Mouse (Mus musculus) small intestine, adult 2 months (tissue): Measurements from ENCODE around the gene Clec2d. TPM values are rescaled to one million over a fixed set of nuclear protein-coding genes. Genes with fewer than 3 reads are reported as not detected.

Source experiments
- H3K27ac ChIP-seq: fragments of 200-500 bp; 2 replicates; pipeline ENCODE4 v1.5.1; 2012; ENCODE audit warnings: low read depth, low read length, control low read depth, inconsistent platforms; ENCODE audit not compliant: insufficient read depth
- H3K27me3 ChIP-seq: fragments of 200-500 bp; 2 replicates; pipeline ENCODE4 v1.6.1; 2012; ENCODE audit warnings: mild to moderate bottlenecking, moderate library complexity, low read length, inconsistent platforms; ENCODE audit not compliant: control insufficient read depth, insufficient read depth
- H3K36me3 ChIP-seq: fragments of 200-500 bp; 2 replicates; pipeline ENCODE4 v1.6.1; 2012; ENCODE audit warnings: mild to moderate bottlenecking, low read length, control low read depth, inconsistent platforms; ENCODE audit not compliant: control insufficient read depth, insufficient read depth
- H3K4me1 ChIP-seq: fragments of 200-500 bp; 2 replicates; pipeline ENCODE4 v1.6.1; 2012; ENCODE audit warnings: low read length, inconsistent platforms, mixed read lengths; ENCODE audit not compliant: control insufficient read depth, insufficient read depth, insufficient read length
- H3K4me3 ChIP-seq: fragments of 200-500 bp; 2 replicates; pipeline ENCODE4 v1.5.1; 2012; ENCODE audit warnings: low read depth, mild to moderate bottlenecking, control low read depth, inconsistent platforms, low read length, moderate library complexity
- CTCF ChIP-seq: fragments of 200-500 bp; IDR thresholded peaks from 2 replicates; pipeline ENCODE4 v1.5.1; 2012; ENCODE audit warnings: low read depth, mild to moderate bottlenecking, control low read depth, inconsistent platforms, low read length, moderate library complexity, mixed read lengths; ENCODE audit not compliant: insufficient replicate concordance, insufficient read length; ENCODE audit errors: extremely low read depth
- POLR2A ChIP-seq: fragments of 200-500 bp; IDR thresholded peaks from 2 replicates; pipeline ENCODE4 v1.6.1; 2012; ENCODE audit warnings: low read depth, mild to moderate bottlenecking, control low read depth, inconsistent platforms, low read length, moderate library complexity
- WGBS: fragments of 180-500 bp; shearing (Covaris S2); methylation state at CpG from one replicate; pipeline ENCODE4 v1.1.7; 2018; 5-methylcytosine and 5-hydroxymethylcytosine counted together
- polyA plus RNA-seq: library from polyadenylated mRNA; depleted of rRNA; stranded (reverse); fragments of >200 nt; gene quantifications from 2 replicates; pipeline ENCODE4 v1.2.3, GENCODE M21; 2012

Gene Clec2d
- polyA plus RNA-seq, 1 experiment: 20.9 TPM

- WGBS: 82% methylated on average over 3 of the region's 3 CpGs
- no peak overlapping the region for H3K4me3 ChIP-seq
- peaks cover 28% of the 10 kb centered on the region; the same call in 1 of the 2 replicates for H3K4me1 ChIP-seq
- TF ChIP-seq POLR2A: no peak
- TF ChIP-seq CTCF: no peak
- no peaks in the 10 kb centered on the region for H3K27me3 ChIP-seq
- peak overlapping the region; percentile 96 for H3K27ac ChIP-seq
- peaks cover 3% of the 10 kb centered on the region; the same call in 1 of the 2 replicates for H3K36me3 ChIP-seq
These were observed 36.4 kb downstream of the Clec2d start for GRCm38 (mm10) chr6:129216721-129217230.

GRCm38 (mm10) chr6:129218191-129218696 is 37.8 kb downstream of the Clec2d start:
- WGBS: 35% methylated on average over 5 of the region's 5 CpGs
- H3K4me3 ChIP-seq: no peak overlapping the region
- peak overlapping the region; percentile 75 for H3K27ac ChIP-seq

GRCm38 (mm10) chr6:129219897-129220517 is 39.6 kb downstream of the Clec2d start:
- Histone ChIP-seq H3K36me3 (peaks cover 5% of the 10 kb centered on the region; the same call in 1 of the 2 replicates), H3K27ac (peak overlapping the region; percentile 57; the same call in 1 of the 2 replicates), H3K27me3 (no peaks in the 10 kb centered on the region), H3K4me3 (no peak overlapping the region), H3K4me1 (peaks cover 27% of the 10 kb centered on the region)
- 45% methylated on average over 3 of the region's 3 CpGs for WGBS
- TF ChIP-seq CTCF (no peak), POLR2A (no peak)

More at GRCm38 (mm10) chr6:129218191-129218696, 37.8 kb downstream of the Clec2d start:
- H3K27me3 ChIP-seq: no peaks in the 10 kb centered on the region
- peaks cover 29% of the 10 kb centered on the region; the same call in 1 of the 2 replicates for H3K4me1 ChIP-seq
- peaks cover 3% of the 10 kb centered on the region; the same call in 1 of the 2 replicates for H3K36me3 ChIP-seq
- TF ChIP-seq CTCF (no peak), POLR2A (no peak)

- Histone ChIP-seq H3K4me3 (no peak overlapping the region), H3K27me3 (no peaks in the 10 kb centered on the region), H3K36me3 (peaks cover 4% of the 10 kb centered on the region; the same call in 1 of the 2 replicates), H3K27ac (no peak overlapping the region), H3K4me1 (peaks cover 18% of the 10 kb centered on the region)
- TF ChIP-seq POLR2A (no peak), CTCF (no peak)
- 91% methylated on average over 1 of the region's 1 CpGs for WGBS
These were observed 40.6 kb downstream of the Clec2d start for GRCm38 (mm10) chr6:129221053-129221452.

GRCm38 (mm10) chr6:129222188-129222800 is 41.9 kb downstream of the Clec2d start:
- Histone ChIP-seq H3K27ac (no peak overlapping the region), H3K4me1 (peaks cover 15% of the 10 kb centered on the region), H3K36me3 (peaks cover 13% of the 10 kb centered on the region), H3K4me3 (no peak overlapping the region), H3K27me3 (no peaks in the 10 kb centered on the region)
- TF ChIP-seq CTCF (no peak), POLR2A (no peak)
- WGBS: 80% methylated on average over 3 of the region's 3 CpGs

GRCm38 (mm10) chr6:129223611-129224010 is 43.2 kb downstream of the Clec2d start:
- peaks cover 10% of the 10 kb centered on the region for H3K4me1 ChIP-seq
- no peaks in the 10 kb centered on the region for H3K27me3 ChIP-seq
- H3K36me3 ChIP-seq: peaks cover 14% of the 10 kb centered on the region
- 91% methylated on average over 2 of the region's 2 CpGs for WGBS
- no peak overlapping the region for H3K27ac ChIP-seq
- TF ChIP-seq CTCF (no peak), POLR2A (no peak)
- H3K4me3 ChIP-seq: no peak overlapping the region

GRCm38 (mm10) chr6:129224090-129224489 is 43.7 kb downstream of the Clec2d start:
- Histone ChIP-seq H3K27ac (no peak overlapping the region), H3K4me3 (no peak overlapping the region), H3K4me1 (peaks cover 10% of the 10 kb centered on the region), H3K36me3 (peaks cover 14% of the 10 kb centered on the region), H3K27me3 (no peaks in the 10 kb centered on the region)
- no peak for TF ChIP-seq CTCF
- TF ChIP-seq POLR2A: no peak
- 72% methylated on average over 1 of the region's 1 CpGs for WGBS

- Histone ChIP-seq H3K36me3 (peaks cover 14% of the 10 kb centered on the region), H3K27me3 (no peaks in the 10 kb centered on the region), H3K27ac (no peak overlapping the region; the same call in 1 of the 2 replicates), H3K4me3 (no peak overlapping the region), H3K4me1 (peaks cover 10% of the 10 kb centered on the region)
- TF ChIP-seq CTCF (no peak), POLR2A (no peak)
- WGBS: 83% methylated on average over 2 of the region's 2 CpGs
These were observed 44.7 kb downstream of the Clec2d start for GRCm38 (mm10) chr6:129225078-129225477.
